Mouse (Mus musculus): ENCODE measurements around the gene Thegl.
A peak's percentile ranks its signal among the peaks of the same experiment; 100 is the strongest.
"Not testable (repeated sequence)": the region's sequence is repeated elsewhere in the genome, so short reads cannot be mapped to it uniquely, and the experiment has no call there.

Gene Thegl

GRCm38 (mm10) chr5:77015544-77016482 lies at the start of gene Thegl:
Thegl (plus strand) TSS chr5:77016023.
- peak; percentile 91 for DNase-seq (ENCODE audit: low read depth, low spot score)

GRCm38 (mm10) chr5:76969250-76969649 lies 46.6 kb upstream of the Thegl start:
- no peak for DNase-seq (ENCODE audit: low read depth, low spot score)

DNA sequence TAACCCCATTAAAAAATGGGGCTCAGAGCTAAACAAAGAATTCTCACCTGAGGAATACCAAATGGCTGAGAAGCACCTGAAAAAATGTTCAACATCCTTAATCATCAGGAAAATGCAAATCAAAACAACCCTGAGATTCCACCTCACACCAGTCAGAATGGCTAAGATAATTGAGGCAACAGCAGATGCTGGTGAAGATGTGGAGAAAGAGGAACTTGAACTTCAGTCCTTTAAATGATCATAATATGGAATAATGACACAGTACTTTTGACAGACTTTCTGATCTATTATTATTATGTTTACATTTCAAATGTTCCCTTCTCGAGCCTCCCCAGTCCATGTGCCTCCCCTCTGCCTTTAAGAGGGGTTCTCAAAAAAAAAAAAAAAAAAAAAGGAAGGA lies 44.7 kb upstream of the Thegl start:
- DNase-seq (ENCODE audit: low read depth, low spot score), result not testable (repeated sequence)

DNA sequence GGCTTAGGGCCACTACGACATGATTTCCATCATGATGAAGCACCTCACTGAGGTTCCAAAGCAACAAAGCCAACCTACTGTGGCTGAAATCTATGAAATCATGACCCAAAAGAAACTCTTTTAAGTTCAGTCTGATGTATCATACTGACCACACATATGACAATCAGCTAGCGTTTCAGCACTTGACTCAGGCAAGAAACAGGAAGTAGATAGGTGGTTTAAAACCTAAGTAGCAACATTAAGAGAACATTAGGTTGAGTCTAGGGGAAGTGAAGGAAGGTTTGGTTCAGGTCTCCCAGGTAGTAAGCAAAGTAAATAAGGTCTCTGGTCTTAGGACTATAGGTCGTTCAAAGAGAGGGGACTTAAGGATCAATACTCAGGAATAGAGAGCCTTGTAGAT lies 42.3 kb upstream of the Thegl start:
- no peak for DNase-seq (ENCODE audit: low read depth, low spot score)

DNA sequence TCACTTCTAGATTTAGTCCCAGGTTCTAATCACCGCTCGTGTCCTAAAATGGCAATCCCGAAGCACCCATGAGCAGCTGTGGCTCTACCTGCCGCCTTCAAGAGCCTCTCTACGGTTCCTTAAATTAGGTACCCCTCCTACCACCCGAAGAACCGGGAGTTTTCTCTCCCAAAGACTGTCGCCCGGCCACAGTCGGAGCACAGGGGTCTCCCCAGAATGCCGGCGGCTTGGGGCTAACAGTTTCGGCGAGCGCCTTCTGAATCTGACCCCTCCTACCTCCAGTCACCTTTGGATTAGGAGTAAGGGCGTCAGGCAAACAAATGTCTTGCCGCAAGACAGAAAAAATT lies 41.6 kb upstream of the Thegl start:
- no peak for DNase-seq (ENCODE audit: low read depth, low spot score)

- peak; percentile 91 for DNase-seq (ENCODE audit: low read depth, low spot score)
These were observed 41.1 kb upstream of the Thegl start, which contains the start of gene Srp72 for GRCm38 (mm10) chr5:76974554-76975285. Srp72 (plus strand) TSS chr5:76974683.

DNA sequence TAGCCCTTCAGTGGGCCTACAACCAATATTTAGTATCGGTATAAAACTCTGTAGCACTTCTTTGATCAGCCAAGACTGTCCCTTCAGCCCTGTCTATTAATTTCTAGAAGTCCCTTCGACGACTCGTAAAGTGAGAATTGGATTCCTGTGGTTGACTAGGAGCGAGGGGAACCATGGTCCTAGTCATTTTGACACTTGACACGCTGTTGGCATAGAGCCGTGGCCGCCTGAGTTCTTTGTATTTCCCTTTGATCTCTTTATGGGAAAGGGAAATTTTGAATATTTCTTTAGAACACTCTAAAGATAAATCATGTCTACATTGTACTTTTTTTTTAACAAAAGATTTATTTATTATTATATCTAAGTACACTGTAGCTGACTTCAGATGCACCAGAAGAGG lies 40.1 kb upstream of the Thegl start:
- no peak for DNase-seq (ENCODE audit: low read depth, low spot score)

- DNase-seq (ENCODE audit: low read depth, low spot score), result peak; percentile 58
These were observed 31.8 kb upstream of the Thegl start for GRCm38 (mm10) chr5:76984015-76984414.

DNA sequence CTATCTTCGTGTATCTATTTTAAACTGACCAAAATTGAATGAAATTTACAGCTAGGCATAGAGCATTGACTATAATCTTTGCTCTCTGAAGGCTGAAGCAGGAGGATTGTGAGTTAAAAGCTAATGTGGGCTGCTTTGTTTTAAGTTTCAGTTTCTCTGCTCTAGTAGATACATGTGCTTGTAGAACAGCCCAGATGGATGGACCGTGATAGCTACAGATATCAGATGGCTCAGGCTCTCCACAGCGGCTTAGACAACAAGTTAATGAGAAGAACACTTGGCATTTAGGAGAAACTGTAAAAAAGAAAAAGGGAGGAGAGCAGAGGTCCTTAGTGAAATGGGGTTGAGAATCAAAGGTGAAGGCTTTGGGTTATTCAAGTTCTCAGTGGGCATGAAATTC lies 25.0 kb upstream of the Thegl start:
- no peak for DNase-seq (ENCODE audit: low read depth, low spot score)

DNA sequence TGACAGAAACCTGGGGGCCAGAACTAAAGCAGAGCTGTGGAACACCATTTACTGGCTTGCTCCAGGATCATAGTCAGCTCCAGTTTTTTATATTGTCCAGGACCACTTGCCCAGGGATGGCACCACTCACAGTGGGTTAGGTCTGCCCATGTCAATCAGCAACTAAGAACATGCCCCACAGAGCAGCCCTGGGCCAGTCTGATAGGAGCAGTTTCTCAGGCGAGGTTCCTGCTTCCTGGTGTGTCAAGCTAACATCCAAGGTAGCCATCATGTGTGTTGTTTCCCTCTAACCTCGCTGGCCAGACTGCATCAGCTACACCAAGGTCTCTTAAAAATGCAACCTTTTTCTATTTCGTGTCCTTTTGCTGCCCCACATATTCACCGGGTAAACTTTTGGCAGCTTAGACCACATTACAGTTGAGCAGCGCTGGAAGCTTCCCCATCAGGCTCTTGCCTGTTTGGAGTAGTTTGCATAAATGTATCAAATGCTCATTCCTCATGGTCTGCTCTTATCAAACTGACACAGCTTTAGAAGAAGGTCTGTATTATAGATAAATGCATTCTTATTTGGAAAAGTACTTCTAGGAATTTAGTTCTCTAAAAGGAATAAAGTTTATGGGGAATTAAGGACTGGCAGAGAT lies 22.5 kb upstream of the Thegl start:
- DNase-seq (ENCODE audit: low read depth, low spot score), result no peak

- peak; percentile 68 for DNase-seq (ENCODE audit: low read depth, low spot score)
These were observed 17.4 kb upstream of the Thegl start for GRCm38 (mm10) chr5:76998416-76998815.

DNA sequence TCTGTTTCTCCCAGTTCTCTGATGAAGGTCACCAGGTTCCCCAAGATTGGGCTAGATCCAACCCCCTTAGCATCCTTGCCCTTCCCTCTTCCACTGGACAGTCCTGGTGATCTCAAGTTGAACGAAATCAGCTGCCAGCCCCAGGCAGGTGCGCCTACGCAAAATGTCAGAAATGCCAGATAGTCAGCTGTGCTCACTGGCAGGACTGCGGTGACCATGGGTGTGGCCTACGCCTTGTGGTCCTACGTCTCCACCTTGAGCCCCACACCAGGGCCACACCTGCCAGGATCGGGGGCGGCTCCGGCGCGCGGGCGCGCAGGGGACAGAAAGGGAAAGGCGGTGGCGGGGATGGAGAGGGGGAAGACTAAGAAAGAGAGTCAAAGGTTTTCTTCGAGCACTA lies 14.6 kb upstream of the Thegl start:
- peak; percentile 47 for DNase-seq (ENCODE audit: low read depth, low spot score)

DNA sequence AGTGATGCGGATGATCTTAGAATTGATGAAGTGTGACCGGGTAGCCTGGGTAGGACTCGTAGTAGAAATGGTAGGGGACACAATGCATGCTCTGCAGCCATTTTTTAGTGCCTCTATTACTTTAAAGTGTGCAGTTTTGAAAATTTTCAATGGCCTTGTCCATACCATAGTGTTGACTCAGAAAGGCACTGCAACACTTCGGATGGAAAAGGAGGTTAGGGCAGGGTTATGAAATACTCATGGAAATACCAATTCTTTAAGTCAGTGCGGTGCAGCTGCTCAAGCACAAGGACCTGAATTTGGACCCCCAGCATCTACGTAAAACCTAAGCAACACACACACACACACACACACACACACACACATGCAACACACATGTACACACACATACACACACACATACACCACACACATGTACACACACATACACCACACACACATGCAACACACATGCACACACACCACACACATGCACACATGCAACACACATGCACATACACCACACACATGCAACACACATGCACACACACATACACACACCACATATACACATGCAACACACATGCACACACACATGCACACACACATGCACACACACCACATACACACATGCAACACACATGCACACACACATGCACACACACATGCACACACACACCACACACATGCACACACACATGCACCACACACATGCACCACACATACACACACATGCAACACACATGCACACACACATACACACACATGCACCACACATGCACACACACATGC lies 11.6 kb upstream of the Thegl start, which contains the start of gene Arl9:
Gene Arl9, plus strand, starts transcription at position 5 of the 771 bp plus-strand sequence.
- DNase-seq (ENCODE audit: low read depth, low spot score), result no peak

GRCm38 (mm10) chr5:77010352-77010751 lies 5.5 kb upstream of the Thegl start:
- no peak for DNase-seq (ENCODE audit: low read depth, low spot score)

DNA sequence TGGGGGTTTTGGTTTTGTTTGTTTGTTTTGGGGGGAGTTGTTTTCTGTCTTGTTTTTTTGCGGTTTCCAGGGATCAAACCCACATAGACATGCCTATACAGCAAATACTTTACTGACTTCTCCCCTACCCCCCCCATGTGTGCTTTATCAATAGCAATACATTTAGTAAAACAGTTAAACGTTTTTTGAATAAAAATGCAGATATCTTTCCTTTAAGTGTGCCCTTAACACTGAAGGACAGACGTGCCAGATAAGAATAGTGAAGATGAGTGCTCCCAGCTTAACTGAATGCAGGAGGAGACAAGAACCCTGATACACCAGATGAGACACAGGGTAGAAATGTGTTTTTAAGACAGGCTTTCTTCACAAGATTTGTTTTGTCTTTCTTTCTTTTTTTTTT lies 4.7 kb upstream of the Thegl start:
- DNase-seq (ENCODE audit: low read depth, low spot score), result no peak

GRCm38 (mm10) chr5:77013171-77013570 lies 2.7 kb upstream of the Thegl start:
- no peak for DNase-seq (ENCODE audit: low read depth, low spot score)

GRCm38 (mm10) chr5:77028034-77028433 lies 12.2 kb downstream of the Thegl start:
- DNase-seq (ENCODE audit: low read depth, low spot score), result no peak

- DNase-seq (ENCODE audit: low read depth, low spot score), result peak; percentile 67
These were observed 13.9 kb downstream of the Thegl start for GRCm38 (mm10) chr5:77029735-77030134.

- DNase-seq (ENCODE audit: low read depth, low spot score), result not testable (repeated sequence)
These were observed 19.3 kb downstream of the Thegl start for GRCm38 (mm10) chr5:77035101-77035500.

- DNase-seq (ENCODE audit: low read depth, low spot score), result no peak
These were observed 22.6 kb downstream of the Thegl start for GRCm38 (mm10) chr5:77038451-77038850.

GRCm38 (mm10) chr5:77039391-77039790 lies 23.6 kb downstream of the Thegl start:
- no peak for DNase-seq (ENCODE audit: low read depth, low spot score)

Measured in ZHBTc4 (cell line).